Mouse (Mus musculus): ENCODE data around the gene Shc3.

- TF ChIP-seq E2F4 (IDR thresholded peaks at IDR 0.05; ENCODE audit: insufficient replicate concordance, low read depth, low read length) = no peak
- no peak for TF ChIP-seq MAX (IDR thresholded peaks at IDR 0.05; ENCODE audit: low read length)
- TF ChIP-seq USF1 (IDR thresholded peaks at IDR 0.05; ENCODE audit: low read depth, low read length) = no peak
- TF ChIP-seq POLR2A (IDR thresholded peaks at IDR 0.05; ENCODE audit: low read depth, low read length) = no peak
- TF ChIP-seq TBP (conservative IDR thresholded peaks at IDR 0.05; ENCODE audit: low read depth, low read length) = no peak
- no peak for TF ChIP-seq CTCF (conservative IDR thresholded peaks at IDR 0.05 in 1 of 2, IDR thresholded peaks at IDR 0.05 in 1 of 2; ENCODE audit: low read depth in 2 of 2, low read length in 2 of 2)
- TF ChIP-seq EP300 (IDR thresholded peaks at IDR 0.05; ENCODE audit: low read length) = no peak
- TF ChIP-seq ZKSCAN1 (IDR thresholded peaks at IDR 0.05; ENCODE audit: borderline replicate concordance, low read depth, low read length) = no peak
- TF ChIP-seq CHD2 (IDR thresholded peaks at IDR 0.05; ENCODE audit: low read length) = no peak
- no peak for TF ChIP-seq SMC3 (IDR thresholded peaks at IDR 0.05; ENCODE audit: low read depth, low read length)
- TF ChIP-seq KAT2A (IDR thresholded peaks at IDR 0.05; ENCODE audit: insufficient replicate concordance, low read length) = no peak
These were observed 150.2 kb downstream of the Shc3 start for GRCm38 (mm10) chr13:51418942-51419451.

Data from CH12.LX (cell line).